In the genomic region with DNA sequence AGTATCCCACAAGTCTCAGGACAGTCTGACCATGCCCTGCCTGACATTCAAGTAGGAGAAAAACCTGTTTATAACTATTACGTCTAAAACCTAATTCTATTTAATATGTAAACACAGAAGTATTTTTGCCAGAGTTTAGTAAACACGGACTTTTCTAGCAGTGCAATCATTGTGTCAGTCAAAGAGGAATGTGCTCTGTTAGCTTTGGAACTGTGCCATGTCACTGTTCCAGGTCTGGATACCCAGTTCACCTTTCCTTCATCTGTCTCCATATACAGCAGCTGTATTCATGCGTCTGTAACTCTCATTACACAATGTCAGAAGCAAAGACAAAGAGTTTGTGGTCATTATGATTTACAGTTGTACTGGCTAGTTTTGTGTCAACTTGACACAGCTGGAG, we compare ENCODE assay signal across 16 mouse cellular contexts. TPM values are rescaled to one million over a fixed set of nuclear protein-coding genes. Genes with fewer than 3 reads are reported as not detected.
DNase-seq lines count a peak whose midpoint lies in the region; ATAC-seq and TF ChIP-seq lines count a peak whose summit lies in the region.
"Had no signal": no experiment of that assay in that cellular context is flagged by ENCODE, and none has a peak within 500 bp of the region (broad histone marks: within the 10 kb centered on the region; RNA-seq: fewer than 3 reads in every experiment).

No protein-coding gene starts in this region.

- no peak overlapping the region for H3K9ac ChIP-seq in heart, embryonic 16.5 days (ENCODE audit: low read length)
- no peak overlapping the region for H3K9ac ChIP-seq in kidney, postnatal 0 days (ENCODE audit: low read depth, low read length)
- H3K9ac ChIP-seq in lung, postnatal 0 days (replicated peaks; ENCODE audit: low read depth), result no peak overlapping the region
- H3K9ac ChIP-seq in hindbrain, embryonic 16.5 days (ENCODE audit: low read depth, low read length), result no peak overlapping the region
- H3K9ac ChIP-seq in forebrain, embryonic 16.5 days (replicated peaks; ENCODE audit: low read depth, low read length), result no peak overlapping the region
- H3K9ac ChIP-seq: embryonic facial prominence, embryonic 15.5 days; forebrain, embryonic 12.5 days; hindbrain, embryonic 14.5 days had no signal

- no peak for ATAC-seq in heart, embryonic 16.5 days (replicated peaks; ENCODE audit: extremely low read depth, insufficient read depth, low FRiP score)
- ATAC-seq in kidney, postnatal 0 days (replicated peaks; ENCODE audit: low FRiP score, low read depth), result no peak
- ATAC-seq in lung, postnatal 0 days, result peak; percentile 68
- ATAC-seq in hindbrain, embryonic 16.5 days, result no peak
- no peak for ATAC-seq in forebrain, embryonic 16.5 days
- ATAC-seq: CD4-positive, CD25-positive, alpha-beta regulatory T cell, adult 4 months had no signal

- H3K27ac ChIP-seq in heart, embryonic 16.5 days (ENCODE audit: low read length), result peak overlapping the region; percentile 55
- no peak overlapping the region for H3K27ac ChIP-seq in kidney, postnatal 0 days
- H3K27ac ChIP-seq in lung, postnatal 0 days (ENCODE audit: low read length), result no peak overlapping the region
- no peak overlapping the region for H3K27ac ChIP-seq in hindbrain, embryonic 16.5 days (ENCODE audit: low read depth, low read length)
- no peak overlapping the region for H3K27ac ChIP-seq in thymus, adult 2 months (ENCODE audit: control insufficient read depth, insufficient read depth, low read length)
- H3K27ac ChIP-seq in forebrain, embryonic 16.5 days (ENCODE audit: low read length), result no peak overlapping the region
- H3K27ac ChIP-seq: embryonic facial prominence, embryonic 15.5 days; forebrain, embryonic 12.5 days; hindbrain, embryonic 14.5 days; midbrain, embryonic 10.5 days had no signal

- TF ChIP-seq POLR2A in thymus, adult 2 months (IDR thresholded peaks at IDR 0.05; ENCODE audit: control insufficient read depth, extremely low read depth, insufficient read depth, low read length, poor library complexity), result no peak

- no peak for DNase-seq in heart, postnatal 25 days (ENCODE audit: low spot score)
- DNase-seq in kidney, adult 8-10 months, result peak; percentile 62 to 83
- peak; percentile 61 for DNase-seq in kidney, postnatal 0 days (ENCODE audit: low spot score)
- DNase-seq in lung, postnatal 0 days (ENCODE audit: low spot score), result peak; percentile 68
- no peak for DNase-seq in thymus, adult 2 months
- DNase-seq: cerebellum, adult 8-10 months; retina, postnatal 1 day; thymus, postnatal 14 days had no signal

- H3K4me1 ChIP-seq in heart, embryonic 16.5 days (ENCODE audit: control insufficient read depth, insufficient read depth, low read length), result peaks cover 7% of the 10 kb centered on the region
- H3K4me1 ChIP-seq in kidney, postnatal 0 days (replicated peaks; ENCODE audit: insufficient read depth, low read length), result no peaks in the 10 kb centered on the region
- H3K4me1 ChIP-seq in lung, postnatal 0 days (ENCODE audit: insufficient read depth, low read depth, low read length), result no peaks in the 10 kb centered on the region; the same call in 1 of the 2 replicates
- H3K4me1 ChIP-seq in hindbrain, embryonic 16.5 days (ENCODE audit: control insufficient read depth, insufficient read depth, low read depth, low read length), result no peaks in the 10 kb centered on the region
- no peaks in the 10 kb centered on the region for H3K4me1 ChIP-seq in thymus, adult 2 months (replicated peaks; ENCODE audit: control insufficient read depth, insufficient read depth, low read length)
- H3K4me1 ChIP-seq in forebrain, embryonic 16.5 days (replicated peaks; ENCODE audit: control insufficient read depth, insufficient read depth, low read length), result no peaks in the 10 kb centered on the region
- H3K4me1 ChIP-seq: embryonic facial prominence, embryonic 15.5 days; forebrain, embryonic 12.5 days; midbrain, embryonic 10.5 days had no signal

- 30% methylated on average over 3 of the region's 3 CpGs for WGBS in heart, embryonic 16.5 days
- WGBS in kidney, postnatal 0 days, result 26% methylated on average over 3 of the region's 3 CpGs
- WGBS in lung, postnatal 0 days, result 31% methylated on average over 3 of the region's 3 CpGs
- WGBS in hindbrain, embryonic 16.5 days, result 72% methylated on average over 3 of the region's 3 CpGs
- 95% methylated on average over 3 of the region's 3 CpGs for WGBS in thymus, adult 2 months
- WGBS in forebrain, embryonic 16.5 days, result 73% methylated on average over 3 of the region's 3 CpGs

- H3K27me3 ChIP-seq in heart, embryonic 16.5 days (ENCODE audit: control insufficient read depth, insufficient read depth, low read length), result no peaks in the 10 kb centered on the region
- no peaks in the 10 kb centered on the region for H3K27me3 ChIP-seq in kidney, postnatal 0 days (ENCODE audit: insufficient read depth, low read length)
- H3K27me3 ChIP-seq in lung, postnatal 0 days (replicated peaks; ENCODE audit: insufficient read depth, low read length), result no peaks in the 10 kb centered on the region
- no peaks in the 10 kb centered on the region for H3K27me3 ChIP-seq in hindbrain, embryonic 16.5 days (replicated peaks; ENCODE audit: control insufficient read depth, insufficient read depth, low read length)
- H3K27me3 ChIP-seq in thymus, adult 2 months (ENCODE audit: control insufficient read depth, insufficient read depth, low read length), result no peaks in the 10 kb centered on the region
- H3K27me3 ChIP-seq in forebrain, embryonic 16.5 days (replicated peaks; ENCODE audit: control insufficient read depth, insufficient read depth, low read length), result no peaks in the 10 kb centered on the region
- H3K27me3 ChIP-seq: embryonic facial prominence, embryonic 15.5 days; forebrain, embryonic 12.5 days had no signal

- no peak for TF ChIP-seq EP300 in lung, postnatal 0 days (IDR thresholded peaks at IDR 0.05)

- no peak for TF ChIP-seq CTCF in kidney, postnatal 0 days (IDR thresholded peaks at IDR 0.05; ENCODE audit: low read depth)
- no peak for TF ChIP-seq CTCF in lung, postnatal 0 days (IDR thresholded peaks at IDR 0.05)
- no peak for TF ChIP-seq CTCF in thymus, adult 2 months (IDR thresholded peaks at IDR 0.05; ENCODE audit: borderline replicate concordance, control insufficient read depth, extremely low read depth, insufficient read depth, low read length, poor library complexity)

- H3K9me3 ChIP-seq in heart, embryonic 16.5 days (replicated peaks; ENCODE audit: control insufficient read depth, low read length), result no peaks in the 10 kb centered on the region
- H3K9me3 ChIP-seq in kidney, postnatal 0 days (replicated peaks; ENCODE audit: low read length), result no peaks in the 10 kb centered on the region
- H3K9me3 ChIP-seq in lung, postnatal 0 days (ENCODE audit: low read length), result no peaks in the 10 kb centered on the region
- no peaks in the 10 kb centered on the region for H3K9me3 ChIP-seq in hindbrain, embryonic 16.5 days (ENCODE audit: control insufficient read depth, low read length)
- H3K9me3 ChIP-seq in forebrain, embryonic 16.5 days (ENCODE audit: control insufficient read depth, low read length), result no peaks in the 10 kb centered on the region
- H3K9me3 ChIP-seq: embryonic facial prominence, embryonic 15.5 days; forebrain, embryonic 12.5 days; midbrain, embryonic 10.5 days had no signal

- no peak overlapping the region for H3K4me2 ChIP-seq in heart, embryonic 16.5 days (ENCODE audit: low read depth, low read length)
- no peak overlapping the region for H3K4me2 ChIP-seq in kidney, postnatal 0 days (ENCODE audit: low read length)
- H3K4me2 ChIP-seq in lung, postnatal 0 days (replicated peaks; ENCODE audit: low read depth, low read length), result no peak overlapping the region
- no peak overlapping the region for H3K4me2 ChIP-seq in hindbrain, embryonic 16.5 days (ENCODE audit: low read length)
- no peak overlapping the region for H3K4me2 ChIP-seq in forebrain, embryonic 16.5 days (ENCODE audit: low read length)
- H3K4me2 ChIP-seq: embryonic facial prominence, embryonic 15.5 days; forebrain, embryonic 12.5 days; hindbrain, embryonic 14.5 days had no signal

- no peak overlapping the region for H3K4me3 ChIP-seq in heart, embryonic 16.5 days (ENCODE audit: low read length)
- H3K4me3 ChIP-seq in kidney, postnatal 0 days (replicated peaks; ENCODE audit: low read depth, low read length), result no peak overlapping the region
- no peak overlapping the region for H3K4me3 ChIP-seq in lung, postnatal 0 days (ENCODE audit: low read depth, low read length)
- H3K4me3 ChIP-seq in hindbrain, embryonic 16.5 days (ENCODE audit: low read length), result no peak overlapping the region
- H3K4me3 ChIP-seq in thymus, adult 2 months (ENCODE audit: control insufficient read depth, insufficient read depth, low read length), result no peak overlapping the region
- no peak overlapping the region for H3K4me3 ChIP-seq in forebrain, embryonic 16.5 days (replicated peaks; ENCODE audit: low read length)
- H3K4me3 ChIP-seq: embryonic facial prominence, embryonic 15.5 days; forebrain, embryonic 12.5 days; midbrain, embryonic 10.5 days had no signal

- H3K36me3 ChIP-seq in heart, embryonic 16.5 days (ENCODE audit: control insufficient read depth, insufficient read depth), result no peaks in the 10 kb centered on the region
- H3K36me3 ChIP-seq in kidney, postnatal 0 days (ENCODE audit: insufficient read depth, low read length), result no peaks in the 10 kb centered on the region
- H3K36me3 ChIP-seq in lung, postnatal 0 days (ENCODE audit: insufficient read depth, low read length), result no peaks in the 10 kb centered on the region
- H3K36me3 ChIP-seq in hindbrain, embryonic 16.5 days (ENCODE audit: control insufficient read depth, insufficient read depth, low read length), result no peaks in the 10 kb centered on the region
- H3K36me3 ChIP-seq in thymus, adult 2 months (ENCODE audit: control insufficient read depth, insufficient read depth, low read length), result no peaks in the 10 kb centered on the region
- H3K36me3 ChIP-seq in forebrain, embryonic 16.5 days (ENCODE audit: control insufficient read depth, insufficient read depth), result no peaks in the 10 kb centered on the region
- H3K36me3 ChIP-seq: embryonic facial prominence, embryonic 15.5 days; forebrain, embryonic 12.5 days; midbrain, embryonic 10.5 days had no signal

- intact Hi-C loops in heart, postnatal 25 days (cut with DNase I), result no loop called here

RNA-seq across cellular contexts. Expression of gene Slc25a36, which starts 45.0 kb away (rescaled TPM):
- 42.3 and 47.0 TPM in 2 replicates for polyA plus RNA-seq in heart, embryonic 16.5 days (2015; fragmentation: Nextera tagmentation; extraction: Ambion mirVana)
- 10 to 100 TPM; 38.8 to 42.5 TPM for total RNA-seq in heart, postnatal 25 days (2021)
- polyA plus RNA-seq in kidney, postnatal 0 days (2015; fragmentation: Nextera tagmentation; extraction: Ambion mirVana), result 59.1 and 60.5 TPM in 2 replicates
- 54.1 and 63.7 TPM in 2 replicates for polyA plus RNA-seq in lung, postnatal 0 days (2015; fragmentation: Nextera tagmentation; extraction: Ambion mirVana)
- 66.9 and 70.2 TPM in 2 replicates for polyA plus RNA-seq in hindbrain, embryonic 16.5 days (2015; fragmentation: Nextera tagmentation; extraction: Ambion mirVana)
- 15.1 and 16.1 TPM in 2 replicates for polyA plus RNA-seq in thymus, adult 2 months (2012; rRNA removed)
- polyA plus RNA-seq in forebrain, embryonic 16.5 days (2015; fragmentation: Nextera tagmentation; extraction: Ambion mirVana), result 77.5 and 82.5 TPM in 2 replicates

Comparison
In these comparisons a context has a peak if more than half of its experiments do, and no peak if none do; other contexts are left out.
1. DNase-seq: peak in kidney, adult 8-10 months (2 of 2), kidney, postnatal 0 days (single experiment) and lung, postnatal 0 days (single experiment); none in heart, postnatal 25 days (single experiment) and thymus, adult 2 months (single experiment).